Comparison of ENCODE assay signal across 8 mouse cellular contexts in the genomic region with DNA sequence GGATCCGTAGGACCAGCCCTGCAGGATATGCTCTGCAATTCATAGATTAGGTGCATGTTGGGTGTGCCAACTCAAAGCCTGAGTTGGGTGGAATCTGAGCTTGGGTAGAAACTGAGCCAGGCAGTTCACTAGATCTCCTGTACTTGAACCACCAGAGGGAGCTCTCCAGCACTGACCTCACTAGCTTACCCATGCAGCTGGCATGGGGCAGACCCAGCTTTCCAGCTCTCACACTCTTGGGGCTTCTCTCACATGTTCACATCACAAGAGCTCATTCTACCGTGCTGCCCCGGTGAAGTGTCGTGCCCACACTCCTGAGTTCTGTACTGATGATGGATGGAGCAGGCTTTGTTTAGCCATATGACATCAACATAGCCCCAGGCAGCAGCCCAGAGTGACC.
DNase-seq lines count a peak whose midpoint lies in the region.

No protein-coding gene starts in this region.

- peak; percentile 4 for DNase-seq in gastrocnemius, postnatal 10 days
- no peak for DNase-seq in gastrocnemius, postnatal 36 days
- DNase-seq in ovary, postnatal 14 days (ENCODE audit: low spot score) = peak; percentile 13
- no peak for DNase-seq in ovary, postnatal 10 days (ENCODE audit: low spot score)
- DNase-seq in embryo, embryonic 10.5 days (ENCODE audit: low spot score) = peak; percentile 59
- DNase-seq in kidney, postnatal 25 days = peak; percentile 44 to 55
- peak; percentile 3 for DNase-seq in retina, postnatal 7 days (ENCODE audit: low read depth, low spot score)
- DNase-seq in spleen, postnatal 10 days (ENCODE audit: low spot score in 2 of 2) = no peak

- intact Hi-C loops in gastrocnemius, postnatal 36 days (cut with DNase I) = no loop called here

Comparison
In these comparisons a context has a peak if more than half of its experiments do, and no peak if none do; other contexts are left out.
1. DNase-seq: peak in gastrocnemius, postnatal 10 days (single experiment), ovary, postnatal 14 days (single experiment), embryo, embryonic 10.5 days (single experiment), kidney, postnatal 25 days (2 of 2) and retina, postnatal 7 days (single experiment); none in gastrocnemius, postnatal 36 days (0 of 2), ovary, postnatal 10 days (single experiment) and spleen, postnatal 10 days (0 of 2).